Mouse (Mus musculus) midbrain, embryonic 10.5 days (tissue): ENCODE measurements around the gene 1500009C09Rik. TPM values are rescaled to one million over a fixed set of nuclear protein-coding genes. Genes with fewer than 3 reads are reported as not detected.
A peak's percentile ranks its signal among the peaks of the same experiment; 100 is the strongest.
"Not testable (repeated sequence)": the region's sequence is repeated elsewhere in the genome, so short reads cannot be mapped to it uniquely, and the experiment has no call there.

Experiments used
- DNase-seq: peaks from one replicate; pipeline ENCODE4 v3.0.0-alpha.2; 2017; ENCODE audit warnings: low spot score
- H3K27ac ChIP-seq: fragments of 300-500 bp; sonication (generic); replicated peaks from 2 replicates; pipeline ENCODE4 v1.5.1; 2016; ENCODE audit warnings: mild to moderate bottlenecking
- H3K27me3 ChIP-seq: fragments of 300-500 bp; sonication (generic); 2 replicates; pipeline ENCODE4 v1.6.1; 2016; ENCODE audit warnings: low read depth, mild to moderate bottlenecking; ENCODE audit not compliant: poor library complexity, severe bottlenecking
- H3K36me3 ChIP-seq: fragments of 300-500 bp; sonication (generic); 2 replicates; pipeline ENCODE4 v1.6.1; 2016; ENCODE audit warnings: mild to moderate bottlenecking, moderate library complexity
- H3K4me1 ChIP-seq: fragments of 300-500 bp; sonication (generic); 2 replicates; pipeline ENCODE4 v1.6.1; 2016
- H3K4me3 ChIP-seq: fragments of 300-500 bp; sonication (generic); 2 replicates; pipeline ENCODE4 v1.5.1; 2016; ENCODE audit warnings: mild to moderate bottlenecking, moderate library complexity
- H3K9me3 ChIP-seq: fragments of 300-500 bp; sonication (generic); replicated peaks from 2 replicates; pipeline ENCODE4 v1.6.1; 2016; ENCODE audit warnings: mild to moderate bottlenecking
- WGBS: fragments of 180-500 bp; shearing (Covaris S2); methylation state at CpG from one replicate; pipeline ENCODE4 v1.1.7; 2016; 5-methylcytosine and 5-hydroxymethylcytosine counted together
- polyA plus RNA-seq: library from polyadenylated mRNA; unstranded; fragments of >200 nt; fragmentation: Nextera tagmentation; extraction: Ambion mirVana; gene quantifications from 2 replicates; pipeline ENCODE4 v1.2.1, GENCODE M21; 2016

1500009C09Rik gene
- polyA plus RNA-seq, 1 experiment from 2014 or later, result 0.15 TPM

GRCm38 (mm10) chr15:82244115-82244804, 7.9 kb upstream of the 1500009C09Rik start, which contains the start of gene Cenpm:
TSS of gene Cenpm (minus strand) at chr15:82244748.
- Histone ChIP-seq H3K9me3 (no peaks in the 10 kb centered on the region), H3K4me3 (peak within 1 kb of the TSS; percentile 69), H3K4me1 (peaks cover 14% of the 10 kb centered on the region), H3K27me3 (no peaks in the 10 kb centered on the region; the same call in 1 of the 2 replicates), H3K36me3 (peaks cover 10% of the 10 kb centered on the region), H3K27ac (peak within 1 kb of the TSS; percentile 93)
- DNase-seq, result peak; percentile 94
- under 1% methylated on average over 65 of the region's 65 CpGs for WGBS

- Histone ChIP-seq H3K27ac (peak overlapping the region; percentile 93), H3K4me1 (peaks cover 14% of the 10 kb centered on the region), H3K4me3 (peak overlapping the region; percentile 69)
- not testable (repeated sequence) for DNase-seq, H3K27me3 ChIP-seq, H3K36me3 ChIP-seq, H3K9me3 ChIP-seq
- 24% methylated on average over 9 of the region's 9 CpGs for WGBS
Observed at GRCm38 (mm10) chr15:82244805-82245161, 7.4 kb upstream of the 1500009C09Rik start.

- no peak overlapping the region for H3K4me3 ChIP-seq
- no peaks in the 10 kb centered on the region for H3K36me3 ChIP-seq
- no peaks in the 10 kb centered on the region for H3K9me3 ChIP-seq
- 83% methylated on average over 3 of the region's 3 CpGs for WGBS
- H3K27ac ChIP-seq, result no peak overlapping the region
- DNase-seq, result no peak
- peaks cover 14% of the 10 kb centered on the region for H3K4me1 ChIP-seq
- H3K27me3 ChIP-seq, result no peaks in the 10 kb centered on the region; the same call in 1 of the 2 replicates
Observed at GRCm38 (mm10) chr15:82247131-82247776, 4.9 kb upstream of the 1500009C09Rik start.

DNA sequence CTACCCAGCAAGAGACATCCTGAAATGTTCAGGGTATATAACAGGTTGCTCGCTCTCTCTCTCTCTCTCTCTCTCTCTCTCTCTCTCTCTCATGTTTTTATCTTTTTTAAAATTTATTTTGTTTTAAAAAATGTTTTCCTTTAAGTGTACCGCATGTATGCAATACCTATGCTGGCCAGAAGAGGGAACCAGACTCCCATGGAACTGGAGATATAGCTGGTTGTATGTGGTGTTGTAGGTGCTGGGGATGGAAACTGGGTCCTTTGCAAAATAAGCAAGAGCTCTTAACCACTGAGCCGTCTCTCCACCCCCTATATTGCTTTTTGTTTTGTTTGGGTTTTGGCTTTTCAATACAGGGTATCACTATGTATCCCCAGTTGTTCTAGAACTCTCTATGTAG, 618 bp upstream of the 1500009C09Rik start:
- Histone ChIP-seq H3K4me3 (no peak overlapping the region), H3K9me3 (no peaks in the 10 kb centered on the region), H3K4me1 (peaks cover 20% of the 10 kb centered on the region), H3K27ac (no peak overlapping the region), H3K36me3 (no peaks in the 10 kb centered on the region), H3K27me3 (no peaks in the 10 kb centered on the region)
- 94% methylated on average over 3 of the region's 3 CpGs for WGBS
- DNase-seq, result no peak

DNA sequence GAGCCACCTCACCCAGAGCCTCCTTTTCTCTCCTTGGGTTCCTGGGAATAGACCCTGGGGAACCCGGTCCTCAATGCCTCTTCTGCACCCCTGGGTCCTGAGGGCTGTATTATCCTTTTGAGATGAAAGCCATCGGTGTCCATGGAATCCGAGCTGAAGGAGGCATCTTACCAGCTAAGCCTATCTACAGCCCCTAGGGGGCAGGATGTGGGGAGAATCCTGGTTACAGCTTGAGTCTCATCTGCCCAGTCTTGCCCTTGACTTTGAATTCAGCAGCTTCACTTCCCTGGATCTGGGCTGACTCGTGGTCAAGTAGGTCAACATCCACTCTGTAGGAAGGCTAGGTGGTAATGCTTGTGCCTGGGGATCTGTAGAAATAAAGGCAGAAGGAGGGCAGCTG, 3.1 kb downstream of the 1500009C09Rik start:
- H3K27ac ChIP-seq, result peak overlapping the region; percentile 76; the same call in 1 of the 2 replicates
- peaks cover 28% of the 10 kb centered on the region for H3K4me1 ChIP-seq
- 45% methylated on average over 4 of the region's 4 CpGs for WGBS
- peaks cover 7% of the 10 kb centered on the region for H3K27me3 ChIP-seq
- H3K4me3 ChIP-seq, result no peak overlapping the region
- no peak for DNase-seq
- H3K36me3 ChIP-seq, result no peaks in the 10 kb centered on the region
- H3K9me3 ChIP-seq, result no peaks in the 10 kb centered on the region

GRCm38 (mm10) chr15:82255944-82256383, 3.8 kb downstream of the 1500009C09Rik start:
- 20% methylated on average over 10 of the region's 10 CpGs for WGBS
- no peaks in the 10 kb centered on the region for H3K9me3 ChIP-seq
- peak overlapping the region; percentile 76 for H3K27ac ChIP-seq
- peak overlapping the region; percentile 45 for H3K4me3 ChIP-seq
- DNase-seq, result peak; percentile 60
- H3K4me1 ChIP-seq, result peaks cover 28% of the 10 kb centered on the region
- H3K27me3 ChIP-seq, result peaks cover 11% of the 10 kb centered on the region
- no peaks in the 10 kb centered on the region for H3K36me3 ChIP-seq

GRCm38 (mm10) chr15:82259510-82259909, 7.3 kb downstream of the 1500009C09Rik start:
- Histone ChIP-seq H3K4me3 (no peak overlapping the region), H3K36me3 (no peaks in the 10 kb centered on the region), H3K9me3 (no peaks in the 10 kb centered on the region), H3K27ac (no peak overlapping the region), H3K27me3 (peaks cover 11% of the 10 kb centered on the region), H3K4me1 (peaks cover 29% of the 10 kb centered on the region)
- peak; percentile 76 for DNase-seq
- 13% methylated on average over 16 of the region's 16 CpGs for WGBS

DNA sequence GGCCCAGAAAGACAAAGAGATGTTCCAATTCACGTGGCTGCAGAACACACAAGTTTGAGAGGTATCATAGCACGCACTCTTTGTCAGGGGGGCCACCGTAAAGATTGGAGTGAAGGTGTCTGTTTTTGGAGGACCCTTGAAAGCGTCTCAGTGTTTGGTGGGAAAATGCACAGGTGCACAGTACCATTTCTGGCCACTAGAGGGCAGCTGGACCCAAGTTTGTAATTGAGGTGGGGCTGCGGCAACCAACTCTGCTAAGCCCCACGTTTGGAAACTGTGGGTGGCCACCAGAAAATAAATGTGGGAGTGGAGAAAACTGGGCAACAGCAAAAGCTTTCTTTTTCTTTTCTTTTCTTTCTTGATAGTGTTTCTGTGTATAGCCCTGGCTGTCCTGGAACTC, 14.2 kb downstream of the 1500009C09Rik start:
- Histone ChIP-seq H3K27ac (no peak overlapping the region), H3K4me3 (no peak overlapping the region), H3K27me3 (peaks cover under 1% of the 10 kb centered on the region; the same call in 1 of the 2 replicates), H3K4me1 (peaks cover 40% of the 10 kb centered on the region), H3K36me3 (no peaks in the 10 kb centered on the region), H3K9me3 (no peaks in the 10 kb centered on the region)
- 17% methylated on average over 6 of the region's 6 CpGs for WGBS
- DNase-seq, result peak; percentile 72

GRCm38 (mm10) chr15:82268185-82268584, 16.0 kb downstream of the 1500009C09Rik start:
- no peaks in the 10 kb centered on the region for H3K36me3 ChIP-seq
- no peak overlapping the region for H3K4me3 ChIP-seq
- peaks cover 47% of the 10 kb centered on the region for H3K4me1 ChIP-seq
- H3K9me3 ChIP-seq, result no peaks in the 10 kb centered on the region
- DNase-seq, result peak; percentile 69
- WGBS, result 12% methylated on average over 3 of the region's 3 CpGs
- peak overlapping the region; percentile 74 for H3K27ac ChIP-seq
- H3K27me3 ChIP-seq, result peaks cover 19% of the 10 kb centered on the region

DNA sequence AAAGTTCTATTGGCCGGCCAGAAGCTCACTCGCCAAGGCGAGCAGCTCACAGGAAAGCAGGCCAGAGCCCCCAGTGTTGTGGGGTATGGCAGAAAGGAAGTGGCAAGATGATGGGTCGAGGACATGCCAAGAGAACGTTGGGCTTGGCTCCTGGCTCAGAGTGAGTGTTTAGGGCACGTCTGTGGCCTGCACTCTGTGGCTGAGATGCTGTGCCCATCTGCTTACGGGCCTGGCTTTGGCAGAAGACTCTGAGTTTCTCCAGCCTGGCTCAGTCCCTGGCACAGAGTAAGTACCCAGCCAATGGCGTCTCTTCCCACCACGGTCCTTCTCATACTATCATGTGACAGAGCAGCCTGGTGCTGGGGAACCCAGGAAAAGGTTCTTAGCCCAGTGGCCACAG, 16.6 kb downstream of the 1500009C09Rik start:
- Histone ChIP-seq H3K27me3 (peaks cover 25% of the 10 kb centered on the region), H3K4me1 (peaks cover 52% of the 10 kb centered on the region), H3K36me3 (no peaks in the 10 kb centered on the region), H3K9me3 (no peaks in the 10 kb centered on the region), H3K4me3 (no peak overlapping the region), H3K27ac (peak overlapping the region; percentile 74)
- DNase-seq, result no peak
- WGBS, result 84% methylated on average over 9 of the region's 9 CpGs

DNA sequence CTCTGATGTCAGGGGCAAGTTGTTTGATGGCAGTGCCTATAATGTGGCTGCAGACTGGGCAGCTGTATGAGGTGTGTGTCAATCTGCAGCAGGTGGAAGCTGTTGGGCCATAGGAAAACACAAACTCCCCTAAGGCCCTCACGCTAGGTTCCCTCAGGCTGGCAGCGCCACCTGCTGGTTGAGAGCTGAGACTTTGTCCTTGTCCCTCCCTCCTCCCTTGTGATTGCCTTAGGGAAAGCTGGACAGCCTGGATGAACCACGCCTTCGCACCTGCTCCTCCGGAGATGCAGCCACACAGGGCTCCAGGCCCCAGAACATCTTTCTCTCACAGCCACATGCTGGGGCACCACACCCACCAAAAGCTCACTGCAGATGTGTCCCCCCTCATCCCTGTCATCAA, 19.0 kb downstream of the 1500009C09Rik start:
- peaks cover 41% of the 10 kb centered on the region for H3K27me3 ChIP-seq
- no peaks in the 10 kb centered on the region for H3K36me3 ChIP-seq
- peak overlapping the region; percentile 39; the same call in 1 of the 2 replicates for H3K27ac ChIP-seq
- no peak overlapping the region for H3K4me3 ChIP-seq
- DNase-seq, result peak; percentile 85
- H3K9me3 ChIP-seq, result no peaks in the 10 kb centered on the region
- H3K4me1 ChIP-seq, result peaks cover 69% of the 10 kb centered on the region
- WGBS, result 3% methylated on average over 5 of the region's 5 CpGs

DNA sequence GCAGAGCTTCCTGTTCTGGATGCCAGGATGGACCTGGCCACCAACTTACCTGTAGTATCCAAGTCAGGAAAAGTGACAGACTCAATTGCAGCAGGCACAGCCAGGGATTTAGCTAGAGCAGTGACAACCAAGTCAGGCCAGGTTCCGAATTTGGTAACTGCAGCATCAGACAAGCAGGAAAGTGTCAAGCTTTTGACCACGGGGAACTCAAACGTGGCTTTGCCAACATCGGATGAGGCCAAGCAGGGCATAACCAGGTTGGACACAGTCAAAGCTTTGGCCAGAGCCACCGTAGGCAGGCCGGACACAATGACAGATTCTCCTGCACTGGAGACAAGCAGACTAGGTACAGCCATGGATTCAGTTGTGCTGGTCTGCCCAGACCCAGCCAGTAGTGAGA, 20.1 kb downstream of the 1500009C09Rik start:
- no peaks in the 10 kb centered on the region for H3K9me3 ChIP-seq
- no peak overlapping the region for H3K4me3 ChIP-seq
- DNase-seq, result no peak
- 86% methylated on average over 6 of the region's 6 CpGs for WGBS
- H3K4me1 ChIP-seq, result peaks cover 80% of the 10 kb centered on the region
- H3K36me3 ChIP-seq, result peaks cover 9% of the 10 kb centered on the region
- H3K27ac ChIP-seq, result no peak overlapping the region
- H3K27me3 ChIP-seq, result peaks cover 41% of the 10 kb centered on the region

- Histone ChIP-seq H3K4me1 (peaks cover 68% of the 10 kb centered on the region), H3K9me3 (no peaks in the 10 kb centered on the region), H3K4me3 (peak within 1 kb of the TSS; percentile 87), H3K27ac (peak within 1 kb of the TSS; percentile 98), H3K36me3 (peaks cover 31% of the 10 kb centered on the region), H3K27me3 (peaks cover 41% of the 10 kb centered on the region)
- no peak for DNase-seq
- WGBS, result 30% methylated on average over 6 of the region's 6 CpGs
Observed at GRCm38 (mm10) chr15:82274593-82274926, 22.4 kb downstream of the 1500009C09Rik start, which contains the start of gene Sept3. TSS of gene Sept3 (plus strand) at chr15:82274893.
